Mouse (Mus musculus): ENCODE data around the gene Gsap. TPM values are rescaled to one million over a fixed set of nuclear protein-coding genes. Genes with fewer than 3 reads are reported as not detected.
"Not testable (repeated sequence)": the region's sequence is repeated elsewhere in the genome, so short reads cannot be mapped to it uniquely, and the experiment has no call there.

The Gsap gene
- polyA plus RNA-seq, 1 experiment from 2014 or later: 3.9 TPM

DNA sequence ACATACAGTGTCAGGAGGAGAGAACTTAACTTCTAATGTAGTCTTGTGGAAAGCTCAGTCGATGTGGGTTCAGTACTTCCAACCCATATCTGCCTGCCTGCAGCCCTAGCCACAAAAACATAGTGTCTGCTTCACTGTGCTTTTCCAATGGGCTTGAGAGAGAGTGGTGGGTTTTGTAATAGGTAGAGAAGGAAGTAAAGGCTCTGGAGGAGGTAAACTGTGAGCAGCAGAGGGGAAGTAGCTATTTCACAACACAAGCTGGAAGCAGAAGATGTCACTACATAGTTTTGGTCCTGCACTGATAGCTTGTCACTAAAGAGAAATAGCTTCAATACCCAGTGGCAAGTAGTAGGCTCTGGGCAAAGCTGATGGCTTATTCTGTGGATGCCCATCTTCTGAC lies 146.1 kb downstream of the Gsap start:
- H3K4me1 ChIP-seq (replicated peaks; ENCODE audit: control insufficient read depth, insufficient read depth, low read length): peaks cover 6% of the 10 kb centered on the region
- no peaks in the 10 kb centered on the region for H3K36me3 ChIP-seq (ENCODE audit: control insufficient read depth, insufficient read depth, low read length)
- ATAC-seq (replicated peaks; ENCODE audit: low FRiP score) (no peak), DNase-seq (ENCODE audit: low spot score) (no peak)
- no peak overlapping the region for H3K4me2 ChIP-seq
- H3K27ac ChIP-seq (ENCODE audit: low read depth, low read length): no peak overlapping the region
- no peak overlapping the region for H3K4me3 ChIP-seq (ENCODE audit: low read depth, low read length)
- no peaks in the 10 kb centered on the region for H3K27me3 ChIP-seq (replicated peaks; ENCODE audit: control insufficient read depth, insufficient read depth, low read length)
- H3K9me3 ChIP-seq (ENCODE audit: control insufficient read depth, low read length): no peaks in the 10 kb centered on the region
- H3K9ac ChIP-seq (ENCODE audit: low read depth, low read length): no peak overlapping the region
- WGBS: 54% methylated on average over 1 of the region's 1 CpGs

DNA sequence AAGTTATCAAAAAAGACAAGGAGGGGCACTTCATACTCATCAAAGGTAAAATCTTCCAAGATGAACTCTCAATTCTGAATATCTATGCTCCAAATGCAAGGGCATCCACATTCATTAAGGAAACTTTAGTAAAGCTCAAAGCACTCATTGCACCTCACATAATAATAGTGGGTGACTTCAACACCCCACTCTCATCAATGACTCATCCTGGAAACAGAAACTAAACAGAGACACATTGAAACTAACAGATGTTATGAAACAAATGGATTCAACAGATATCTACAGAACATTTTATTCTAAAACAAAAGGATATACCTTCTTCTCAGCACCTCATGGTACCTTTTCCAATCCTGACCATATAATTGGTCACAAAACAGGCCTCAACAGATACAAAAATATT lies 156.2 kb downstream of the Gsap start:
- ATAC-seq (replicated peaks; ENCODE audit: low FRiP score); H3K4me2 ChIP-seq; H3K9me3 ChIP-seq (ENCODE audit: control insufficient read depth, low read length); H3K9ac ChIP-seq (ENCODE audit: low read depth, low read length); H3K27ac ChIP-seq (ENCODE audit: low read depth, low read length); DNase-seq (ENCODE audit: low spot score); H3K36me3 ChIP-seq (ENCODE audit: control insufficient read depth, insufficient read depth, low read length); H3K27me3 ChIP-seq (replicated peaks; ENCODE audit: control insufficient read depth, insufficient read depth, low read length); H3K4me1 ChIP-seq (replicated peaks; ENCODE audit: control insufficient read depth, insufficient read depth, low read length); H3K4me3 ChIP-seq (ENCODE audit: low read depth, low read length): not testable (repeated sequence)

DNA sequence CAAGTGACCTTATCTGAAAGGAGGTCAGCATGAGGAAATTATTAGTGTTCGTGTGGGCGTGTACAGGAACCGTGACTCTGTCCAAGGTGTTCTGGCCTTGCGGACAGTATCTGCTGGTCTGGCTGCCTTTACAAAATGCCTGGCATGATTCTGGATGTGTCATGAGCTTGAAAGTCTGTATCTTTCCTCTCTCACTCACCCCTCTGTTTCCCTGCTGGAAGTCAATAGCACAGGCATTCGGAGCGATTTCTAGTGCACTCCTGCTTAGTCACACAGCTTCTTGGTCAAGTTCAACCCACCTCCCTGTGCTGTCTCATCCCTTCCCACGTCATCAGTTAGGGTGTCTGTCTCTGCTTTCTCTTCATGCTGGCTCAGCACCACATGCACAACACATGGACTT lies 162.3 kb downstream of the Gsap start:
- H3K4me1 ChIP-seq (replicated peaks; ENCODE audit: control insufficient read depth, insufficient read depth, low read length): no peaks in the 10 kb centered on the region
- 79% methylated on average over 7 of the region's 7 CpGs for WGBS
- no peaks in the 10 kb centered on the region for H3K27me3 ChIP-seq (replicated peaks; ENCODE audit: control insufficient read depth, insufficient read depth, low read length)
- H3K4me2 ChIP-seq: no peak overlapping the region
- no peaks in the 10 kb centered on the region for H3K9me3 ChIP-seq (ENCODE audit: control insufficient read depth, low read length)
- H3K9ac ChIP-seq (ENCODE audit: low read depth, low read length): no peak overlapping the region
- DNase-seq (ENCODE audit: low spot score) (no peak), ATAC-seq (replicated peaks; ENCODE audit: low FRiP score) (no peak)
- H3K27ac ChIP-seq (ENCODE audit: low read depth, low read length): no peak overlapping the region
- H3K36me3 ChIP-seq (ENCODE audit: control insufficient read depth, insufficient read depth, low read length): no peaks in the 10 kb centered on the region
- H3K4me3 ChIP-seq (ENCODE audit: low read depth, low read length): no peak overlapping the region

DNA sequence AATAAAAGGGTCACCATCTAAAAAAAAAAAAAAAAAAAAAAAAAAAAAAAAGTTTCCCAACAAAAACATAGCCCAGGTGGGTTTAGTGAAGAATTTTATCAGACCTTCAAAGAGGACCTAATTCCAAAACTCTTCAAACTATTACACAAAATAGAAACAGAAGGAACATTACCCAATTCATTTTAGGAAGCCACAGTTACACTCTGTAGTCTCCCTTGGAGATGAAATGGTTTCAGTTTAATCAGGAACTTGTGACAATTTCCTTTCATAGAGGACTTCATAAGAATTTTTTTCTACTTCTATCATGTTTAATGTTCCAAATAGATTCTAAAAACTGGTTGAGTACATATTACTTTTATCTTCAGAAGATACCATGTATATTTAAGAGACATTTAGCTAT lies 165.6 kb downstream of the Gsap start:
- H3K27ac ChIP-seq (ENCODE audit: low read depth, low read length): no peak overlapping the region
- ATAC-seq (replicated peaks; ENCODE audit: low FRiP score) (no peak), DNase-seq (ENCODE audit: low spot score) (no peak)
- no peak overlapping the region for H3K4me2 ChIP-seq
- no peak overlapping the region for H3K9ac ChIP-seq (ENCODE audit: low read depth, low read length)
- H3K27me3 ChIP-seq (replicated peaks; ENCODE audit: control insufficient read depth, insufficient read depth, low read length): no peaks in the 10 kb centered on the region
- H3K4me1 ChIP-seq (replicated peaks; ENCODE audit: control insufficient read depth, insufficient read depth, low read length): 0 out of 2 replicates have a peak, but pooled peaks cover 2% of the 10 kb centered on the region
- H3K9me3 ChIP-seq (ENCODE audit: control insufficient read depth, low read length): no peaks in the 10 kb centered on the region
- H3K4me3 ChIP-seq (ENCODE audit: low read depth, low read length): no peak overlapping the region
- no peaks in the 10 kb centered on the region for H3K36me3 ChIP-seq (ENCODE audit: control insufficient read depth, insufficient read depth, low read length)

DNA sequence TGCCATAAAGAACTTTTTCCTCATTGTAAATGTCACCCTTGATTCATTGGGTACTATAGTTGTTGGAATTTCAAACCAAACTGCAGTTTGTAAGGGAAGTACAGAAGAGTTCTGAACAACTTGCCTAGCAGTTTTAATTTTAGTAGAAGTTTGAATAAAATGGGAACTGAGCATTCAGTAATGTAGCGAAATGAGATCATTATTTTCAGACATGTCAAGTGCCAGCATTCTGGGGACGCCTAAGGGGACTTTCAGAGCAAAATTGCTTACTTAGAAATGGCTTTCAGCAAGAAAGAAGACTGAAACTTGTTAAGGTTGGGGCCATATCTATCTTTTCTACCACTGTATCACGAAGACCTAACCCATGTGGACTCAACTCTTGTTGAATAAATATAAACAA lies 172.6 kb downstream of the Gsap start:
- no peak overlapping the region for H3K9ac ChIP-seq (ENCODE audit: low read depth, low read length)
- no peaks in the 10 kb centered on the region for H3K36me3 ChIP-seq (ENCODE audit: control insufficient read depth, insufficient read depth, low read length)
- no peak overlapping the region for H3K27ac ChIP-seq (ENCODE audit: low read depth, low read length)
- H3K4me3 ChIP-seq (ENCODE audit: low read depth, low read length): no peak overlapping the region
- WGBS: 81% methylated on average over 3 of the region's 3 CpGs
- H3K4me2 ChIP-seq: no peak overlapping the region
- ATAC-seq (replicated peaks; ENCODE audit: low FRiP score) (no peak), DNase-seq (ENCODE audit: low spot score) (no peak)
- no peaks in the 10 kb centered on the region for H3K27me3 ChIP-seq (replicated peaks; ENCODE audit: control insufficient read depth, insufficient read depth, low read length)
- no peaks in the 10 kb centered on the region for H3K9me3 ChIP-seq (ENCODE audit: control insufficient read depth, low read length)
- 0 out of 2 replicates have a peak, but pooled peaks cover 2% of the 10 kb centered on the region for H3K4me1 ChIP-seq (replicated peaks; ENCODE audit: control insufficient read depth, insufficient read depth, low read length)

DNA sequence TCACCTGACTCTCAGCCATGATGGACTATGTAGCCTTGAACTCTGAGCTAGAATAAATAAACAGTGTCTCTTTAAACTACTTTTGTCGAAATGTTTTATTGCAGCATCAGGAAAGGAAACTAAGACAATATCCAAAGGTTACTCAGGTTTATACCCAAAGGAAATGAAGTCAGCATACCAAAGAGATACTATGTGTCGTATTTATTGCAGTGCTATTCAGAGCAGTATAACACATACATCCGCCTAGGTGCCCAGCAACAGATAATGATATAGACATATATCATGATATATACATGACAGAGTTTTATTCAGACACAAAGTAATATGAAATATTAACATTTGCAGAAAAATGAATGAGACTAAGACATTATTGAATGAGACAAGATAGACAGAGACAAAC lies 177.3 kb downstream of the Gsap start:
- Histone ChIP-seq H3K27ac (ENCODE audit: low read depth, low read length) (no peak overlapping the region), H3K9me3 (ENCODE audit: control insufficient read depth, low read length) (no peaks in the 10 kb centered on the region), H3K4me1 (replicated peaks; ENCODE audit: control insufficient read depth, insufficient read depth, low read length) (no peaks in the 10 kb centered on the region), H3K9ac (ENCODE audit: low read depth, low read length) (no peak overlapping the region), H3K4me3 (ENCODE audit: low read depth, low read length) (no peak overlapping the region), H3K36me3 (ENCODE audit: control insufficient read depth, insufficient read depth, low read length) (no peaks in the 10 kb centered on the region), H3K4me2 (no peak overlapping the region), H3K27me3 (replicated peaks; ENCODE audit: control insufficient read depth, insufficient read depth, low read length) (no peaks in the 10 kb centered on the region)
- ATAC-seq (replicated peaks; ENCODE audit: low FRiP score) (no peak), DNase-seq (ENCODE audit: low spot score) (no peak)
- WGBS: 75% methylated on average over 3 of the region's 3 CpGs

Other genes with a start within 250 kb of the Gsap start
- gene Rsbn1l, start 229.9 kb upstream of the Gsap start, polyA plus RNA-seq (2014; fragmentation: Nextera tagmentation; extraction: Ambion mirVana): 10.2 and 11.0 TPM in 2 replicates
- 19.0 and 23.3 TPM in 2 replicates for gene Ptpn12, start 130.3 kb upstream of the Gsap start, polyA plus RNA-seq (2014; fragmentation: Nextera tagmentation; extraction: Ambion mirVana)
- gene Fgl2, start 186.4 kb downstream of the Gsap start, polyA plus RNA-seq (2014; fragmentation: Nextera tagmentation; extraction: Ambion mirVana): 1.9 and 2.2 TPM in 2 replicates
- gene Ccdc146, start 238.4 kb downstream of the Gsap start, polyA plus RNA-seq (2014; fragmentation: Nextera tagmentation; extraction: Ambion mirVana): not detected in 2 replicates
- 8.0 and 8.8 TPM in 2 replicates for gene Fam185a, start 238.7 kb downstream of the Gsap start, polyA plus RNA-seq (2014; fragmentation: Nextera tagmentation; extraction: Ambion mirVana)